Mouse (Mus musculus): ENCODE measurements around the gene Mia2.

Gene Mia2

DNA sequence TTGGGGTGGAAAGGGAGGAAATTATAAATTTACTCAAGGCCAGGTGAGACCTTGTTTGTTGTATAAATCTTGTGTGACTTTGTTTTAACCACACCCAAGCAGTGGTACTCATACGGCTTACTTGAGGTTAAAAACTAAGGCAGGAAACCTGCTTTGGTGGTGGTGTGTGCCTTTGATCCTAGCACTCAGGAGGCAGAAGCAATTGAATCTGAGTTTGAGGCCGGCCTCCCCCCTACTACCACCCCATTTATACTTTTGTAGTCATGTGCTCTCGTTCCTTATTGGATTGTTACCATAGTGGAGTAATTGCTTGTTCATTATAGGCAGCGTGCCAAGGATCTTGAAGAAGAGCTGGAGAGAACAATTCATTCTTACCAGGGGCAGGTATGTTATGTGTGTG, 74.3 kb downstream of the Mia2 start:
- WGBS, result 79% methylated on average over 4 of the region's 4 CpGs

DNA sequence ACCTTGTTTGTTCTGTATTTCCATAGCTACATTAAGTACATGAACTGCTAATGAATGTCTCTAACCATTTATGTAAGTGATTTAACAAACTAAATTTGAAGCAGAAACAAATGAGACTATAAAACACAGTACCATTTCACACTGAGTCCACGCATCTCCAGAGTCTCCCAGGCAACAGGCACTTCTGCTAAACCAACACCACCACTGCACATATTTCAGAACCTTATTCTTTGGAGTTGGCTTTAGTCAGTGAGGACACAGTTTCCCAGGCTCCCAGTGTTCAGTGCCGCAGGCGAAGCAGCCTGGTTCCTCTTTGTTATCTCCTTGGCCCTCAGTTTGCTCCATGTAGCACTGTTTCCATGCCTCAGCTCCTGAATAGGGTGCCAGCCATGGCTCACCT, 82.2 kb downstream of the Mia2 start:
- WGBS, result 55% methylated on average over 3 of the region's 3 CpGs

DNA sequence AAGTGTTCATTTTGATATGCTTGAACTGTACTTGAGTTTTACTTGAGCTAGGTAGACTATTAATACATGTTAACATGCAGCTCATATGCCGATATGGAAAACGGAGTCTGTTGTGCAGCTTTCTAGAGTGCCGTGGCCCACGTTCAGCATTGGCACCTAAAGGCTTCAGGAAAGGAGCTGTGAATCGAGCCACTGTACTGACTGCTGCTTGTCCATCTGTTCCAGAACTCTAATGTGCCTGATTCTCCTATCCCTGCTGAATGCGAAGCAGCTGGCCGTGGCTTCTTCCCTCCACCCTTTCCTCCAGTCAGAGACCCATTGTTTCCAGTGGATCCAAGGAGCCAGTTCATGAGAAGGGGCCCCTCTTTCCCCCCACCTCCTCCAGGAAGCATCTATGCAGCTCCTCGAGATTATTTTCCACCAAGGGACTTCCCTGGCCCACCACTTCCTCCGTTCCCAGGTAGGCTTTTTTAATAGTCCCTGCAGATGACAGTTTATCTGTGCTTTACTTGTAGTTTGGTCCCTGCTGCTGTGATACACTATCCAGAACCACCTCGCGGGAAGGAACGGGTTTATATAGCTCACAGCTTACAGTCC, 92.6 kb downstream of the Mia2 start:
- WGBS, result 49% methylated on average over 12 of the region's 12 CpGs

DNA sequence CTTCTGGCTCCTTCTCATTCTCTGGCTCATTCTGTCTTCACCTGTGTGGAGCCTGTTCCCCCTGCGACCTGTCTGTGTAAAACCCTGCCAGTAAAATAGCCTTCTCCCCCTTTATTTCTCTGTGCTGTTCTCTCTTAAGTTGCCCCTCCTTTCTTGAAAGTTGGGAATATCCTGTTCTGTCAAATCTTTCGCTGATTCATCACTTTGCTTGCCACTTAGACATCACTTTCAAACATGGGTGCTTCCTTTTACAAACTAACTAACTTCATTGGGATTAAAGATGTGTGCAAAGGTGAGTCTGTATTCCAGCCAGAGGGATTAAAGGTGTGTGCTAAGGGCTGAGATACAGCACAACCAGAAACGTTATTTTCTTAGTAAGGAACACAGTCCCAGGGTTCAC, 98.0 kb downstream of the Mia2 start:
- 84% methylated on average over 3 of the region's 3 CpGs for WGBS

DNA sequence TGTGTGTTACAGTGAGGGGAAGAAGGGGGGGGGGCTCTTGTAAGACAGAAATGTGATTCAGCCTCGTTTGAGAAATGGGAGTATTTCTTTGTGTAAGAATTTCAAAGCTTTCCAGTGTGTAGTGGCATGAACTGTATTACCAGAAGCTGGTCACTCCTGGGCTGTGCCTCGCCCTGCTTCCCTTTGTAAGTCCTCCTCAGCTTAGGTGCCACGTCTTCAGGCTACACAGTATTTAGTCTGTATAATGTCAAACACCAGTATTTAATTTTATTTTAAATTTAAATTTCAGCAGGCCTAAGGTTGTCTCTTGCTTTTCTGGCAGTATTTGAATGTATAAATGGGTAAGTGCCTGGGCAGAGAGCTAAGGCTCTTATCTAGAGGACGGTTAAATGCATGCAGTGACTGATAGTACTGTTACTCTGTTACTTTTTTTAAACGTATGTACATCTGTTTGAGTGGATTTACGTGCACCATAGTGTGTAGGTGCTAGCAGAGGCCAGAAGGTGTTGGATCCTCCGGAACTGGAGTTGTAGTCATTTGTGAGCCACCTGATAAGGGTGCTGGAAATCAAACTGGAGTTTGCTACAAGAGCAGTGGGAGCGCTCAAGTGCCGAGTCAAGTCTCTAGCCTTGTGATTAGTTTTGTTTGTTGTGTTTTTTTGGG, 98.9 kb downstream of the Mia2 start:
- 64% methylated on average over 9 of the region's 9 CpGs for WGBS

DNA sequence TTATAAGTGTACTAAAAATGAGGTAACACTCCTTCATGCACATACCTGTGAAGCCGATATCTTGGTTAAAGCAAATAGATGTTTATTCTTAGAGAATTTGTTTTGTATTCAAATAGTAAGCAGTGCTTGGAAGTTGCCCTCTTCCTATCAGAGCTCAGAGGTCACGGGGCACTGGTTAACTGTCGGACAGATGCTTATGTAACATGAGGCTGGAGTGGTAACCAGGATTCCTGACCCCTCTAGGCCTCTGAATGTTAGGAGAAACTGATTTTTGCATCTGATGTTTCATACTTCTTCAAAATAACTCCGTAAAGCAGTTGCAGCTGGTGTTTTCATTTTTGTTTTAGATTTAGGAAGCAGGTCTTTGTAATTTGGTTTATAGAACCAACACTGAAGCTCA, 99.5 kb downstream of the Mia2 start:
- WGBS, result 80% methylated on average over 4 of the region's 4 CpGs

DNA sequence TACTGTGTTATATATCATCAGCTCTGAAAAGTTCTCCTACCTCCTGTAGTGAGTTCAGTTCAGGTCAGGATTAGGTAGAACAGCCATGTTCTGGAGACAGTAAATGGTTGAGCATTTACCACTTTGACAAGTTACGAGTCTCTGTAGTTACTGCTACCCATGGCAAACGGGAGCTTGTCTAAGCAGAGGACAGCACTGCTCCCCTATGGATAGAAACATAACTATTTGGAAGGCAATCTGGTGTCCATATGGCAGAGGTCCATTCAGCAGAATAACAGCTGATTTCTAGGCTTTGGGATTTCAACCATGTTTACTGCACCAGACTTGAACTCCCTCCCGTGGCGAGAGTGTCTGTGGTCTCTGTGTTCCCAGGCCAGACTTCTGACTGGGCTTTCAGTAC, 100.3 kb downstream of the Mia2 start:
- WGBS, result 54% methylated on average over 4 of the region's 4 CpGs

DNA sequence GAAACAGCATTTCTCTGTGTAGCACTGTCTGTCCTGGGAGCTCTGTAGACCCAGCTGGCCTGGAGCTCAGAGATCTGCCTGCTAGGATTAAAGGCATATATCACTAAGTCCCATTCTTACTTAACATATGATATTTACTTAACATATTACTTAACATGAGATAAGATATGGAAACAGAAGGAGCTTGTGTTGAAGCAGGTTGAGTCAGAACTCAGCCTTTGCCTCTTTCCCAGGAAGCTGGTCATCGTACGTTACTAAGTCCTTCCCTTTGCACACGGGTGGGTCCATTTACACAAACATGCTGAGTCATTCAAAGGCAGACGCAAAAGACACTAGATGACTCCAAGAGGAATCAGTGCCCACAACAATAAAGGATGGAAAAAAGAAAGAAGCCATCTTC, 103.2 kb downstream of the Mia2 start:
- WGBS, result 45% methylated on average over 4 of the region's 4 CpGs

DNA sequence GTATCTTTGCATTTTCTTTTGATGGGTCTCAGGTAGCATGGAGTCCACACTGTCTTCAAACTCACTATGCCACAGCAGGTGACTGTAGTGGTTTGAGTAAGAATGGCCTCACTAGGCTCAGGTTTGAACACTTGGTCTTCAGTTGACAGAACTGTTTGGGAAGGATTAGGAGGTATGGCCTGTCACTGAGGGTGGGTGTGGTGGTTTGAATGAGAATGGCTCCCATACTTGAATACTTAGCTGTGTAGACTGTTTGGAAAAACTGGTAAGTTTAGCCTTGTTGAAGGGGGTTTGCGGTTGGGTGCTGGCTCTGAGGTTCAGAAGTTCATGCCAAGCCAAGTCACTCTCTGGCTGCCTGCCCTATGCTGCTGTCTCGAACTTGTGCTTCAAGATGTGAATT, 103.8 kb downstream of the Mia2 start:
- WGBS, result 79% methylated on average over 2 of the region's 2 CpGs

DNA sequence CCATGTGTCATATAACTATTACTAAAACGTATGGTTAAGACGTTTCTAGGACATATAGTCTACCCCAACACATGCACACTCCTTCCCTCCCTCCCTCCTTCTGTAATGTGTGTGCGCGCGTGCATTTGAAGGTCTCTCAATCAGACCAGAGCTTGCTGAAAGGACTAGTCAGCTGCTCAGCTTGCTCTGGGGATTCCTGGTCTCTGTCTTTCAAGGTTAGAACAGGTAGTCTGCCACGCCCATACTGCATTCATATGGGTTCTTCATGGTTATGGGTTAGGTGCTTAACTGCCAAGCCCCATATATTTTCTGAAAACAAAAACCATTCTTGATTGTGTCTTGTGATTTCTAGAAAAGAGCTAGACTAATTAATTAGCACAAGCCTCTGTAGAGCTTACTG, 110.0 kb downstream of the Mia2 start:
- WGBS, result 84% methylated on average over 6 of the region's 6 CpGs

DNA sequence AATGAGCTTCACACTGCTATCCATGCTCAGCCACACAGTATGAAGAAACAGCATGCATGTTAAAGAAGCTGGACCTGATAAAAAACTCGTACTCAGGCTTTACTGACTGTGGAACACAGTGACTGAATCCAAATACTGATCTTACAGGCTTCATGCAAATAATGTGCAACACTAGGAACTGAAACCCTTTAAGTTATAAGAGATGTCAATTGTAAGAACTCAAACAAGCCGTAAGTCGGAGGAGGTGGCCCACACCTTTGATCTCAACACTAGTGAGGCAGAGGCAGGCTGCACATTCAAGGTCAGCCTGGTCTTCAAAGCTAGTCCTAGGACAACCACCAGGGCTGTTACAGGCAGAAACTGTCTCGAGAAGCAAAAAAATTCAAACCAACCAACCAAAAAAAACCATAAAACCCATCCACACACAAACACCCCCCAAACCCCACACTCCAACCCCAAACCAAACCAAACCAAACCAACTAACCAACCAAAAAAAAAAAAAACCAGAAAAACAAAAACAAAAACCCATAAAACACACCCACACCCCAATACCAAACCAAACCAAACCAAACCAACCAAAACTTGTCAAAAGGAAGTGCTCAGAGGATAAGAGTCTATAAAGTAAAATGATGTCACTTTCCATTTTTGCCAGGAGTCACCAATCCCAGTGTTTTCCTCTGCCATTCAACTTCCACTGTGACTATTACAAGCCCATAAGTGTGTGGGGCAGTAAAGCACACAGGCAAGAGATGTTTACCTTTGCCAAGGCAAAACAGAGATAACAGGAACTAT, 110.8 kb downstream of the Mia2 start:
- 77% methylated on average over 4 of the region's 4 CpGs for WGBS

DNA sequence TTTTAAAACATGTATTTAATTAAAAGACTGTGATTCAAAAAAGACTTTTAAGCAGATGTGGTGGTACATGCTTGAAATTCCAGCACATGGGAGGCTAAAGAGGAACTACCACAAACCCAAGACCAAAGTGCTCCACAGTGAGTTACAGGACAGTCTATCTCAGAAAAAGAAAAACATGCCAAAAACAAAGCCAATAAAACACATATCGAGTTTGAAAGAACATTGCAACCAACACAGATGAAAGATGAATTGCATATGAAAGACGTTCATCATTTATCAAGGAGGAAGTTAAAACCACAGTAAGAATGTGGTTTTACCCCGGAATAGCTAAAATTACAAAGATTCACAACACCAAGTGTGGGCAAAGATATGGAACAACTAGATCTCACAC, 111.4 kb downstream of the Mia2 start:
- WGBS, result 59% methylated on average over 3 of the region's 3 CpGs

DNA sequence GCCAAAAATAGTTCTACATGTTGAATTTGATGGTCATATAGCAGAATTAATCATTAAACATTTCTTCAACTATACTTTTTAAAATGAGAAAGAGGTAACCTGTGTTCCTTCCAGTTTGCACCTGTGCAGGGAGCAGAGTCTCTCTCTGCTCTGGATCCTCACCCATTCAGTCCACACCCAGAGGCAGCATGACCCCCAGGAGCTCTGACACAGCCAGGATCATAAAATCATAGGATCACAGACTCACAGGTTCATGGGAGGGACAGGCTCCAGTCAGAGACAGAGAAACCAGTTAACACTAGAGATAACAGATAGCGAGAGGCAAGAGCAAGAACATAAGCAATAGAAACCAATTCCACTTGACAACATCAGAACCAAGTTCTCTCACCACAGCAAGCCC, 112.2 kb downstream of the Mia2 start:
- 94% methylated on average over 1 of the region's 1 CpGs for whole genome bisulfite sequencing

DNA sequence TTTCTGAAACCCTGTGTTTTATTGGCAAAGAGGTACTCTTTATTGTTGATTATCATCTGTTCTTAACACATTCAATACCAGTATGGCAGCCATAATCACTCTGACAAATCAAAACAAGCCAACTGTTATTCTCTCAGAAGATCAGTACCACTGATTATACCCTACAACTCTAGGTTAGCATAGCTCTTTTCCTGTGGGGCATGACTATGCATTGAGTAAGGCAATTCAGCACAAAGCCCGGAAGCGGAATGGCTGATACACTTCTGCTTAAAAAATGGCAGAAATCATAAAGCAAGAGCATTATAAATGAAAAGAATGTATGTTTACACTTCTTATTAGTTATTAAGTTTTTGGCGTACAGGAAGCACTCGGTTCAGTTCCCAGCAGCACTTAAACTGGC, 120.6 kb downstream of the Mia2 start:
- 58% methylated on average over 4 of the region's 4 CpGs for WGBS

DNA sequence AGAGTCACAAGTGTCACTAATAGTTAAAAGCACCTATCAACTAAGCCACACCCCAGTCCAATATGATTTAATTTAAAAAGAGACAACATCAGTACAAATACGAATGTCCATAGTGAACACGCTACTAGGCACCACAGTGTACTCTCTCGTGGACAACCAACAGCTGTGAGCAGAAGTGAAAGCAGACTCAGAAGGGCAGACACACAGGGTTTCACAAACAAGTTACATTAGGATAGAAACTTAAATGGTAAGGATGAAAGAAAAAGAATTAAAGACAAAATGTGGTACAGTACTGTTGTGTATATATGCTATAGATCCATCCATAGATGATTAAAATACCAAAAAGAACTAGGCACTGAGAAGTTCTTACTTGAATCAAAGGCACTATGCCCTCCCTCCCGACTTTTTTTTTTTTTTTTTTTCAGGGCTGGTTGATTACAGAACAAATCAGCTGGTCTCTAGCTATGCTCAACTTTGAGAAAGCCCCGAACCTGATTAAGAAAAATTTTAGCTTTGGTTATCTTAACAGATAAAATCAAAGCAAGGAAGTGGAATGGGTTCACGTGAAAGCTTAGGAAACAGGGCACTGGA, 121.2 kb downstream of the Mia2 start:
- WGBS, result 33% methylated on average over 6 of the region's 6 CpGs

DNA sequence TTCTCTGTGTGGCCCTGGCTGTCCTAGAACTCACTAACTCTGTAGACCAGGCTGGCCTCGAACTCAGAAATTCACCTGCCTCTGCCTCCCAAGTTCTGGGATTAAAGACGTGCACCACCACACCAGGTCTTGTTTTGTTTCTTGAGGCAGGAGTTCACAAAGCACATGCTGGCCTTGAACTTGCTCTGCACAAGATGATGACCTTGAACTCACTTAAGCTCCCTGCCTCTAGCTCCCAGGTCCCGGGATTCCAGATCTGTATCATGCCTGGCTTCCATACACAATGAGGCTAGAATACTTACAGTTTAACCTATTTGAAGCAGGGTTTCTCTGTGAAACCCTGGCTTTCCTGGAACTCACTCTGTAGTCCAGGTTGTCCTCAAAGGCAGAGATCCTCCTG, 121.7 kb downstream of the Mia2 start:
- WGBS, result 51% methylated on average over 3 of the region's 3 CpGs

DNA sequence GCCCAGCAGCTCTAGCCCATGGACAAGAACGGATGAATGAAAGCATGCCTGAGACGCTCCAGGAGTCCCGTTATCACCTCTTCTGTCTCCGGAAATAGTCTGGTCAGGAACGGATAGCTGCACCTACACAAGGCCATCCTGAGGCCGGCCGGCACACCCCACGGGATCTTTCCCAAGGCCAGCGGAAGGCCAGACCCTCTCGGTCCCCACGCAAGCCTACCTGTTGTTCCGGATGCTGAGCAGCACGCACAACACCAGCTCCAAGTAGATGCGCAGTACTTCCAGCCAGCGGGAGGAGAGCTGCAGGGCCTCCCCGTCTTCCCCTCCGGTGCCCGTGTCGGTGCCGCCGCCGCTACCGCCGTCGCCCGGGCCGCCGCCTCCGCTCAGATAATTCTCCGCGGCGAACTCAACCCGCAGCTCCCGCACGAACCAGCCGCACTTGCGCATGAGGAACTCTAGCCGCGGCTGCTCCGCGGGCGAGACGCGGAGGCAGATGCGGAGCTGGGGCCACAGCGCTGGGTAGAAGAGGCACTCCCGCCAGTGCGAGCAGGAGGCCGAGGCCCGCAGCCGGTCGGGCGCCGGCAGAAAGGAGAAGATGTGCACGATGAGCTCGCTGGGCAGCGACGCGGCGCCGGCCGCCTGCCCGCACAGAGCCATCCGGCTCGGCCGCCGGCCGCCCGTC, 123.2 kb downstream of the Mia2 start:
- WGBS, result under 1% methylated on average over 68 of the region's 69 CpGs

DNA sequence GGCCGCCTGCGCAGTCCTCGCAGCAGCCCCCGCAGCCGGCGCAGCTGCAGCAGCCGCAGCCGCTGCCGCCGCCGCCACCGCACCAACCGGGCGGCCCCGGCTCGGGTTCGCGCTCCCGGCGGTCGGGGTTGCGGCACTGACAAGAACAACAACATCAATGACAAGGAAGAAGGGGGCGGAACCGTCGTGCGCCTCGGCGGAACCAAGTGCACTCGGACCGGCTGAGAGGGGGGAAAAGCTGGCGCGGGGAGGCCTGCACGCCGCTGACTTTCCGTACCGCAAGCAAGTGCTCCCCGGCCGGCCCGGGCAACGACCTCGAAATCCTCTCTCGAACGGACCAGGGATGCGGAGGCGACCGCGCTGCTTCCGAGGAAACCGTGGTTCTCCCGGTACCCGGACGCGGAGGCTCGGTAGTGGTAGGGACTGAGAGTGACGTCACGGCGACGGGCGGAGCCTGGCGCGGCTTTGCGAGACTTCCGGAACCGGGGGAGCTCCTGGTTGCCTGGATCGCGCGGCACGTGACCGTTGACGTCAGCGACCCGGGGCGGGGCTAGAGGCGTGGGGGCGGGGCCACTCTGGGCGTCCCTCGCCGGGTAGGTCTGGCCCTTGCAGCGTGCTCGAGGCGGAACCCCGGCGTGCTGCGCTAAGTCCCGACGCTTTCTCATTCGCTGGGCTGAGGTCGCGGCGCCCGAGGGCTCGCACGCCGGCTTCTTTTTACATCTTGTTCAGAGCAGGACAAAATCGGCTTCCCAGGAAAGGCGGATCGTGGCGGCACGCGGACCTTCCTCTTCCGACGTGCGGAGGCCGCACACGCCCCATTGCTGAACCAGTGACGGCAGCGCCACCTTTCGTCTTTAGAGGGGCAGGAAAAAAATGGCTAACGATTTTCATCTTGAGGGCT, 124.0 kb downstream of the Mia2 start, which contains the start of gene Fbxo33:
Gene Fbxo33, minus strand, starts transcription at position 401 of the 901 bp plus-strand sequence.
- WGBS, result under 1% methylated on average over 107 of the region's 109 CpGs

DNA sequence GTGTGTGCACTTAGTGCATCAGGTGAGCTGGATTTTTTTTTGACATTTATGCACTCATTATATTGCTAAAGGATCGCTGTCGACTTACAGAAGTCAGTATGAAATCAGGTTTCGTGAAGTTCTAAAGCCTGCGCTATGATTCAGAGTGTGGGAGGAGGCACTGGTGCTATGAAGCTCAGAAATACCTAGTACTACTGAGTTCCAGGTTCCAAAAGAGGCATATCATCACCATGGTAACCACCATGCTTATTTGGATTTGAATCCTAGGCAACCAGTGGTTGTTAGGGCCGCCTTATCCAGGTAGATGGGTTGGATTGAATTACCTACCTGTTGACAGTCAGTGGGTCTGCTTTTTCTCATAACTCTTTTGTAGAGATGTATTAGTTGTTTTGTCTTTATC, 132.8 kb downstream of the Mia2 start:
- 48% methylated on average over 5 of the region's 5 CpGs for WGBS

DNA sequence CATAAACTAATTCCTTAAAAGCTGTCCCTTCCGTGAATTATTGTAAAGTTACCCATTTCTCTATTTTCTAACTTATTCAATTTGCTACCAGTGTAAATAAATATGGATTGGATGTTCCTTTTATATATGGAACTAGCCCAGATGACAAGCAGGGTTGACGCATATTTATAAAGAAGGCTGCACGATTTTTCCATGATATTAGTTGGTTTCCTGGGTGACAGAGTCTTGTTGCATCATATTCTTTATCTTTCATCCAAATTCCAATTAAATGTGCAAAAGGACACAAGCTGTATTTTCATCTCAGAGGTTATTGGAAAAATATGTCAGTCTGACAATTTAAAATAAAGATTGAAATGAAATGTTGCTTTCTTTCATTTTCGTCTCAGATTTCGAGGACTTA, 142.8 kb downstream of the Mia2 start:
- 53% methylated on average over 5 of the region's 5 CpGs for whole genome bisulfite sequencing

DNA sequence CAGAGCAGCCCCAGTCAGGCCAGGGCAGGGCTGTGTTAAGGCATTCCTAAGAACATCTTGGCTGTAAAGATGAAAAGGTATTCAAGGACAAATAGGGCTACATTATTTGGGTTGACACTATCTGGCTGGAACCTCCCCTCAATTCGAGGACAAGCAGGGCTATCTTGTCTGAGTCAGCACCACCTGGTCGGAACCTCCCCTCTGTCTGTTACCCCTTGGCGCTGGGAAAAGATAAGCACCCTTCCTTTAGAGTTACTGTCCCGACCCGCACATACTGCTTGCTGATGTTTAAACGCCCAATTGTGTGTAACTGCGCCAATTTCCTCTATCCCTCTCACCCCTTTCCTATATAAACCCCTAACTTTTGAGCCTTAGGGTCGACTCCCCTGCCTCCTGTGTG, 145.4 kb downstream of the Mia2 start:
- WGBS, result 92% methylated on average over 8 of the region's 8 CpGs
